Mouse (Mus musculus) adipocyte (in vitro differentiated cells): Measurements from ENCODE around the gene Gm4737.
"Not testable (repeated sequence)": the region's sequence is repeated elsewhere in the genome, so short reads cannot be mapped to it uniquely, and the experiment has no call there.

ENCODE experiments used
- DNase-seq: peaks from one replicate; pipeline ENCODE4 v3.0.0-alpha.2; 2016; ENCODE audit warnings: low spot score

Gene Gm4737

DNA sequence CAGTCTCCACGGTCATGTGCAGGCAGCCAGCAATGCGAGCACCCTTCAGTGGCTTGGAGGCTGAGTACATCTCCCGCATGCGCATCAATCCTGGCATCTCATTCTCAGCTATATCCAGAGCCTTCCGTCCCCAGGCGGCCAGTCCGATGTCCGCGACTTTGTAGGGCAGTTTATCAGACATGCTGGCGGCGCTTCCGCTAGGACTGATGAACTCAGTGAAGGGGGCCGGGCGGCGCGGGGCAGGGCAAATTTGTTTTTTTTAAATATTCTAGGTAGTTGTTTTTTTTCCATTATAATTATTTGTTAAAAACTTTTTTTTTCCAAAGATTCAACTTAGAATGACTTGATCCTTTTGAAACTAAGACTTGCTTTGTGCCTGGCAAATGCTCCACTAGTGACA, at the start of gene Gm4737:
Gm4737 (minus strand) TSS at position 246 of the 400 bp plus-strand sequence.
- not testable (repeated sequence) for DNase-seq

DNA sequence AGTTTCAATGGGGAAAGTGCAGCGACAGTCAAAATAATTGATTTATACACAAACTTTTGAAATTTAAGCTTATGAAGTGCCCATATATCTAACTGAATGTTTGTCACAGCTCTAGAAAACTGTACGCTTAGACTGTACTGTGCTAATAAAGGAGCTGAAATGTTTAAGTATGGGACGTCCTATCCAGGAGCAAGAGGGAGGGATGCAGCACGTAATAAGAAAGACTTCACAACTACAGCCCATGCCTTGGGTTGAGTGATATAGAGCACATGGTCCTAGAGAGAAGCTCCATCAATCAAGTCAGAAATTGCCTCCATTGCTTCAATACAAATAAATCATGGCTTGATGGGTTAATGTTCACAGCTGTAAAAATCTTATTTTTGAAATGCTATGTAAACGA, 40.9 kb upstream of the Gm4737 start:
- no peak for DNase-seq

DNA sequence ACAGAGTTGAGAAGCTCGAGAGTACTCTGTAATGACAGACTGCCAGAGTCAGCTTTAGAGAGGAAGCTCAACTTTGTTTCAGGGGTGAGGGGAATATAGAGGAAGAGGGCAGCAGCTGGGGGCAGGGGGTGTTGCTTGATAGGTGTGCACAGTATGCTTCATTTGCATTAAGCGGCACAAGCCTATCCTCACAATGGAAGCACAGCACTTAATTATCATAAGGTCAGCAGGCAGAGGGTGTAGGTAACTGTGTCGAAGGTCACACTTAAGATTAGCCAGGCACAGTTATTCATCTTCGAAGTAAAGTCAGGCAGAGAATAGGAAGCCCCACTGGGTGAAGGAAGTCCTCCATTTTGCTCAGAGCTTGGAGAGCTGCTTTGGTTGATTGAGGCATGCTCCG, 28.2 kb upstream of the Gm4737 start:
- no peak for DNase-seq

DNA sequence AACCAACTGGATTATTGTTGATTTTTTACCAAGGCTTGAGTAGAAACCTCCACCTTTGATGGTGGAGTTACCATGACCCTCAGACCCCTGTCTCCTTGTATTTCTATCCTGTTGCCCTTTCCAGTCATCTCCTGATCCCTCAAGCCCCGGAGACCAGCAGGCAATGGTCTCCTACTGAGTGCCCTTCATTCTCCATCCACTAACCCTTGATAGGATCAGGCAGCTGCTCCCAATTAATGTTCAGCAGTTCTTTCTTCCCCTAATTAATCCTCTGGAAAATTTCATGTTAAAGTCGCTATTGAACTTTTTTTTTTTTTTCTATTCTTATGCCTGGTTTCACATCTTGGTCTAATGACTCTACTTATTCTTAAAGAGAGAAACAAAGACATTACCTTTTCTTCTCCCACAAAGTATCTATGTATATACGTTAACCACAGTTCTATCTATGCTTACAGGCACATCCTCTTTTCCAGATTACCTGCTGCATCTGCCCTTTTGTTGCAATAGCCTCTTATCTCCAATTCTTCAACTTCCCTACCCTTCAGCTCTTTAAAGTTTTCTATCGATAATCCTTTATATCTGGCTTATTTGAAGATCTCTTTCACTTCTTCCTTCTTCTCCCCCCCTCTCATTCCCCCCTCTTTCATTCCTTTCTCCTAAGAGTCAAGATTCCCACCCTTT, 23.4 kb upstream of the Gm4737 start:
- DNase-seq = no peak

DNA sequence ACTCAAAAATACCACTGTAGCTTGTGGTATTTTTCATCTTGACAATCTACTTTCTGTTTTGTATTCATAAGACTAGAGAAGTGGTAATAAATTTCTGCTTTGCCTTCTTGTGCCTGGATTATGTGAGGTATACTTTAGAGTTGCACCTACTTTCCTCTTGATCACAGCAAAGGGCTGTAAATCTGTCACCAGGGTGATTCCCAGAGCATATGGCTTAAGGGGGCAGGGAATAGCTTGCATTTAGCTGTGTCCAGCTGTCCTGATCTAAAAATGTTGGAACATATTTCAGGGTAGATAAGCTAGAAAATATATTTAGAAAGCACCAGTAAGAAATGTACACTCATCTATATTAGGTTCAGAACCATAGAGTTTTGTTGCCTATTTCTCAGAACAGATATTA, 18.2 kb upstream of the Gm4737 start:
- no peak for DNase-seq

DNA sequence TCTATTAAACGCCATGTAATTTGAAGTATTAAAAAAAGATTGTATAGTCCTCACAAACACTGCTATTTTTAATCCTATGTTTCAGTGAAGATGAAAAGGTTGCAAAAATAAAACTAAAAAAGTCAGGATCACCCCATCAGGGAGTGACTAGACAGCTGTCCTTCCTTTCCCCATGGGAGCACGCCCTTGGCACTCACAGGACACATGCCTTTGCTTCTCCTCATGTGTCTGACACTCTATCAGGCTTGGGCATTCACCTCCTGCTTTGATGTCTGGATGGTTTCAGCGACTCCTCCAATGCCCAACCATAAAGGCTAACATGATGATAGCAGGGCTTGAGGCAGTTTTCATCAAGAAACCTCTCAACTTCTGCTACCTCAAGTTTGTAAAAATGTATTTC, 12.1 kb upstream of the Gm4737 start:
- no peak for DNase-seq

DNA sequence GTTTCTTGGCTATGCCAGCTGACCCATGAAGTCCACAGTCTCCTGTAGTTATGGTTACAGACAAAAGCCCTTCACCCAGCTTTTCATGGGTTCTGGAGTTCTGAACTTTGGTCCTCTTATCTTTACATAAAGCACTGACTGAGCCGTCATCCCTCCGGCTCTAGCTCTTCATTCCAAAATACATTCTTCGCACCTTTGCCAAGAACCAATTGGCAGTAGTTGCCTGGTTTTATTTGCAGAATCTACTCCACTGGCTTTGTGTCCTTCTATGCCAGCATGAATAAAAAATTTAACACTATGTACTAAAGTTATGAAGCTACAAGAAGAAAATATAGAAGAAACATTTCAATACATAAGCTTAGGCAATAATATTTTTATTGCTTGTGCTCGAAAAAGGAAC, 10.4 kb upstream of the Gm4737 start:
- no peak for DNase-seq

DNA sequence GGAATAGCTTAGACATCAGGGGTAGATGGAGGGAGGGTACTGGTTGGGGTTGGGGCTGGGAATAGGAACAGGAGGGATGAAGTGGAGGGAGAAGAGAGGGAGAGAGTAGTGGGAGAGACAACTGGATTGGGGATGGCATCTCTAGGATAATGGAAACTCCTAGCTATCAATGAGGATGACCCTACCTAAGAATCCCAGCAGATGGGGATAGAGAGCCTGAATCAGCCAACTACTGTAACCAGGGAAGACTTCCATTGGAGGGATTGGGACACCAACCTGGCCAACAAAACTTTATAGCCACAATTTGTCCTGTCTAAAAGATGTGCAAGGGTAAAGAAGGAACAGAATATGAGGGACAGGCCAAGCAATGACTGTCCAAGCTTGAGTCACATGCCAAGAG, 3.7 kb downstream of the Gm4737 start:
- DNase-seq = peak; percentile 9

DNA sequence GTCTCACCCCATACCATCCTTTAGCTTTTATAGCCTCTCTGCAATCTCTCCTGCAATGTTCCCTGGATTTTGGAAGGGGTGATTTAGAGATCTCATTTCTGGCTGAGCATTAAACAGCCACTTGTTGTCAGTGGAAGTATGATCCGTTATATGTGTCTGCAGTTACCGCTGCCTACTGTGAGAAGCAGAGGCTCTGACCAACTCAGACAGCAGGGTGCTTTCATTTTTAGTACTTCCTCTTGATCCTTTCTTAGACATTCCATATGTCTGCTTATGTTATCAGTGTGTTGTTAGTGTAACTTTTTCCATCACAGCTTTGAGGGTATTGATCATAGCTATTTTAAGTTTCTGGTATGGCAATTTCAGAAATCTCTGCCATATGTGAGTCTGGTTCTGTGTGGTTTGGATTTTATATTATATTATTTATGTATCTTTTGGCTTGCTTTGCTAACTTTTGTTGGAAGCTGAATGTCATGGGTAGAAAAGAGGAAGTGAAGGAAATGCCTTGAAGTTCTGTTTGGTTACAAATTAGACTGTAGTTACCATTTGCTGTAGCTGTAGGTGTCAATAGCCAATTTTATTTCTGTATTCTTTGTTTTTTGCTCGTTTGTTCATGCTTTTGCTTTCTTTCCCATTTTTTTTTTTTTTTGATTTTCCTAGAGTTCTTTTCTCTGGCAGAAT, 6.1 kb downstream of the Gm4737 start:
- no peak for DNase-seq

DNA sequence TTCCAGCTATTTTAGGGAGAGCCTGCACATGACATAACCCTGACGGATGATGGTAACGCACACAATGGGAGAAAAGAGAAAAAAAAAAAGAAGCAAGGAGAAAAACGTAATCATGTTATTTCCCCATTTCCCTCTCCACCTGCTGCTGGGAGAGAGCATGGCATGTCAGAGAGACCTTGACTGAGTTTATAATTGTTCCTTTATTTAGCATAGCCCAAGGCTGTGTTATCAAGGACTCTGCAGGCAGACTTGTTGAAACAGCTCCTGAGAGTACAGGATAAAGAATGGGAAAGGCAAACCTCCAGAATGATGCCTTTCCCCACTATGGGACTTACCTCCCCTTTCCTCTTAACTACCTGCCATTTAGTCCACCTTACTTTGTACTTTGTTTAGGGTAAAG, 7.9 kb downstream of the Gm4737 start:
- DNase-seq = no peak

DNA sequence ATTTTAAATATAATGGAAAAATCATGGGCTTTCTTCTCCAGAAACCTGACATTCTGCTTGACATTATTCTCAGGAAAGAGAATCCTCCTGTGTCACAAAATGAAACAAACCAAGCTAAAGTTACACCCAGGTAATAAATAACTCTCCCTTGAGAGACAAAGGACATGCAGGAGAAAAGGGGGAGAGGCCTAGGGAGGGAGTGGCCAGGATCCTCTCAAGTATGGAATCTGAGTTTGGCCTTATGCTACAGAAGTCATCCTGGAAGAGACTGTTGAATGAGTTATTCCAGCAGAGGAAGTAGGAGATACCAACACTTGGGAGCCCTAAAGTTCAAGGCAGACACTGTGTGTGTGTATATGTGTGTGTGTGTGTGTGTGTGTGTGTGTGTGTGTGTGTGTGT, 32.6 kb downstream of the Gm4737 start:
- no peak for DNase-seq

DNA sequence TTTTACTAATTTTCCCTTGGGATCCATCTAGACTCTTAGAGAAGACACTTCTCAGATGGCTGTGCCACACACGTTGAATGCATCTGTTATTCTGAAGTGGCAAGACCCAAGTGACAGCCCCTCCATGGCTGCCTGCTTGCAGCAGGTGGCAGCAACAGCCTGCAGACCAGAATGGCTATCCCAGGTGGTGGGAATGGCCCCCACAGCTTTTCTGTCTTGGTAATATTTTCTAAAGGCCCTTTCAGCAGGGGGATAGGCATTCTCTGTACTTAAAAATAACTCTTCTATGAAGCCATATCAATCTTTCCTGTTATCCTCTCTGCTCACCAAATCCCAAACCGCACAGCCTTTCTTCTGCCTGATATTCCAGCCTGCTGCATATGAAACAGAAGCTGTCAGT, 33.5 kb downstream of the Gm4737 start:
- no peak for DNase-seq

DNA sequence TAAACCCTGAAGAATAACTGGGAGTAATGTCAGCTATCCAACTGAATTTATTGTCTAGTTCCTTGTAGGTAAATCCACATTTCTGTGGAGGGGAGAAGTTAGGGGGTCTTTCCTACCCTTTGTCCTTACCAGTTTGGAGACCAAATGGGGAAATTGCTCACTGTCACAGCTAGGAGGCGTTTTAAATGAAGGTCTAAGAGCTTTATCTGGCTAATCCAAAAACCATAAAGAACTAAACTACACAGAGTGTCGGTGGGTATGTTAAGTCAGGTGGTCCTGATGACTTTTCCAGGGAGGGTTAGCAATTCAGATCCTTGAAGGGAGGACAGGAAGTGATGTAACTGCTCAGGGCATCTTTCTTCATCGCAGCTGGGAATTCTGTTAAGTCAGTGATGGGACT, 34.3 kb downstream of the Gm4737 start:
- DNase-seq = no peak

DNA sequence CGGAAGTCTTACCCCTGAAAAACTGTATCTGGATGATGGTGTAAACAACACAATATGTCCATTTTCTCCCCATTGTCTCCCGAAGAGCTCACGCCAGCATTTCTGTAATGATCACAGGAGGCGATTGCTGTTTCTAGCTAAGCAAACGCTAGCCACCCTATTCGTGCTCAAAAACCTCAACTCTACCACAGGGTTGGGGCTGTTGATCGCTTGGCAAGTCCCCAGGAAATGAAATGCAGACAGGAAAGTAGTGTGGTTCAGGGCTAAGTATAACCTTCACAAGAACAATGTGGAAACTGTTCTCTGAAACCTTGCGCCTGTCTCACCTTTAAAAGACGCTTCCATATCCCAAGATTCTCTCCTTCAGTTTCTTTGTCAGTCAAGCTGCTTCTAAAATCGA, 34.9 kb downstream of the Gm4737 start, which contains the start of gene Cd96:
Cd96 (minus strand) TSS at position 232 of the 400 bp plus-strand sequence.
- no peak for DNase-seq

DNA sequence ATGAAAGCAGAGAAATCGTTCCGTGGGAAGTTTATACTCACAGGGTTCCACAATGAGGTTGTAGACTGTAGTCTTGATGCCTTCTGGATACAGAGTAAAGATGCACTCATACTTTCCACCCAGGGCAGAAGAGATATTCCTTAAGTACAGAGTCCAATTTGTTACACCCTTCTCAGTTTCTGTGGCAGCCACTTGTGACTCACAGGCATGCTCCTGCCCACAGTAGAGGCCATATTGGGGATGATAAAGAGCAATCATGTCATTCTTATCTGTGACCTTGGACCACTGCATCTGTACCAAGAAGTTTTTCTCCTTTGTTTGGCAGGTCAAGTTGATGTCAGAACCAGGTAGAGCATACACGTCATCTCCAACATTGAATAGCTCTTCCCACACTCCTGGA, 37.2 kb downstream of the Gm4737 start:
- no peak for DNase-seq

DNA sequence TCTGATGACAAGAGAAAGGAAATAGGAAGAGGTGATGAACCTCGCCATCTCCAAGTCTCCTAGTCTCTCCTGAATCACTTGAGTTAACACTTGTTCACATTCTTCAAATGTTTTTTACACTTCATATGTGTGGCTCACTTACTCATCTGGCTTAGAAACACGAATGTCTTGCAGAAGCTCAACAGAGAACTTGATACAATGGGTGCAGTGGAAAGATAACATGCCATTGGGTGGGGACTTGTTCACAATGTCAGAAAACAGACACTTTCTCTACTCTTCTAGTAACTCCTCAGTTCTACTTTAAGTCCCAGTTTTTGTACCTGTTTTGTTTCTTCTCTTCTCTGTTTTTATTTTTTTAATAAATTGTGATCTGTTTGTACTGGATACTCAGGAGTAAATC, 40.1 kb downstream of the Gm4737 start:
- no peak for DNase-seq

DNA sequence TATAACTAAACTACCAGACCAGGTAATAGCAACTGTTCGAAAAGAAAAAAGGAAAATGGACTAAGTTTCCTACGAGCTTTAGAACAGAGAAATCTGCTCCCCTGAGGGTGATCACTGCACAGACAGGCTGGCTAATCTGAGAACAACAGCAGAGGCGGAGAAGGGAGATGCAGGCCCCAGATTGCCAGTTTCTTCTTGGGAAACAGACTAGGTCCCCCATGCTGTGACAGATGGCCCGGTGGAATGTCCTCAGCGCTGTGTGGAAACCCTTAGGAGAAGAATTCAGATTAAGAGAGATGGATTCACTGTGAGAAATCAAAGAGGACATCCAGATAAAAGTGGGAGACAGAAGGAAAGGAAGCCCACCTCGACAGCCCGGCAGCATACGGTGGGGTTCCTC, 45.3 kb downstream of the Gm4737 start:
- no peak for DNase-seq

DNA sequence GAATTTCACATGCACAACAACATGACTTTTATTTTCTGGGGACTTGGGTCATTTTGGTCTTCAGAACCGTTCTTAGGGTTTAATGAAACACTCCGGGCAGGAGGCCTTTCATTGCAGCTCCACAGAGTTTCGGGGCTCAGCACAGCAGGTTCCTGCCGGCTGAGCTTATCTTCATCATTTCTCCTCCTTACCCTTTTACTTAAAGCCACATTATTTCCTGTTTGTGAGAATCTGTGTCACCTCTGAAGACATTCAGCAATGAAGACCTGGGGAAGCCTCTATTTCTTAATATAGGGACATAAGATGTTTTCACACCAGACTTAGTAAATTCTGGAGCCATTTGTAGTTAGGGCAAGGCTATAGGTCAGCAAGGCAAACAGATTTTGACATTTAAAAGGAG, 47.4 kb downstream of the Gm4737 start:
- DNase-seq = no peak

DNA sequence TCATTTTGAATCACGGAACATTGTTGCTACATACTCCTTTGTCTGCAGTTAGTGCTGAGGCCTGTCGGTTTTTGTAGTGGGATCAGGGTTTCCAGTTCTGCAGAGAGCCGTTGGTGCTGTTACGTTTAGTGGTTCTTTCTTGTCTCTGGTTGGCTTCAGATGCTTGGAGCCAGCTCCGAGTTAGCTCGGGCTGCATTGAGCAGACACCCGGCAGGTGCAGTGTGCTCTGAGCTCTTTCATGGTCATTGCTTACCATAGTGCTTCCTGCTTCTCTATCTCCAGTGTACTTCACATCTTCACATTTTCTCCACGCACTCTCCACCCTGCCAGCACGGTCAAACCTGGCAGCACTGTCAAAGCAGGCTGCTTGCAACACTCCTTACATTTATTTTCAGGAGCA, 50.4 kb downstream of the Gm4737 start:
- no peak for DNase-seq
